Mouse (Mus musculus): ENCODE measurements at regions not wholly inside any gene's neighbourhood (a gene's known extent, or its start where the extent isn't known, plus 50 kb on each side); places are given as distances from the start of the nearest gene placed in this dataset.

GRCm38 (mm10) chr1:92776353-92776752 is 55.1 kb upstream of the Gpc1 start:
- TF ChIP-seq USF1 (IDR thresholded peaks at IDR 0.05; ENCODE audit: low read depth, low read length) (no peak), SIN3A (IDR thresholded peaks at IDR 0.05; ENCODE audit: low read length) (no peak), ZMIZ1 (IDR thresholded peaks at IDR 0.05; ENCODE audit: low read depth, low read length) (no peak), SMC3 (IDR thresholded peaks at IDR 0.05; ENCODE audit: low read depth, low read length) (no peak)
- Histone ChIP-seq H3K4me2 (ENCODE audit: insufficient read depth, low read depth, poor library complexity, severe bottlenecking) (no peak overlapping the region), H3K4me1 (ENCODE audit: control insufficient read depth in 1 of 2, insufficient read depth in 2 of 2) (peaks cover 7 to 14% of the 10 kb centered on the region in 2 experiments), H3K9me3 (replicated peaks; ENCODE audit: low read length) (no peaks in the 10 kb centered on the region), H3K27me3 (replicated peaks) (peaks cover 46% of the 10 kb centered on the region), H3K27ac (ENCODE audit: insufficient read depth, low read depth) (no peak overlapping the region), H3K36me3 (replicated peaks in 1 of 2; ENCODE audit: control insufficient read depth in 1 of 2, insufficient read depth in 1 of 2, low read length in 1 of 2) (no peaks in the 10 kb centered on the region), H3K9ac (ENCODE audit: insufficient read depth, low read depth) (no peak overlapping the region), H3K79me2 (replicated peaks; ENCODE audit: control insufficient read depth, extremely low read depth, insufficient read depth, poor library complexity, severe bottlenecking) (no peaks in the 10 kb centered on the region), H3K4me3 (replicated peaks in 1 of 3; ENCODE audit: low read depth in 2 of 3, low read length in 2 of 3, poor library complexity in 1 of 3) (no peak overlapping the region)
- no peak for DNase-seq (ENCODE audit: extremely low read depth)
- in situ Hi-C loops (cut with MboI; ENCODE audit: low pct_ligation_motif_present, low pct_unique_long_range_greater_than_20kb, low sequenced_read_pairs) = no loop called here
- dilution Hi-C loops (cut with MboI; ENCODE audit: extremely low pct_ligation_motif_present, extremely low pct_unique_long_range_greater_than_20kb, low sequenced_read_pairs) = no loop called here

GRCm38 (mm10) chr1:92775908-92776307 is 55.5 kb upstream of the Gpc1 start:
- TF ChIP-seq MXI1 (IDR thresholded peaks at IDR 0.05; ENCODE audit: low read depth, low read length) (no peak), NRF1 (IDR thresholded peaks at IDR 0.05; ENCODE audit: low read depth, low read length) (no peak), ZMIZ1 (IDR thresholded peaks at IDR 0.05; ENCODE audit: low read depth, low read length) (no peak), MYC (IDR thresholded peaks at IDR 0.05; ENCODE audit: low read depth, low read length) (no peak), ZNF384 (IDR thresholded peaks at IDR 0.05; ENCODE audit: low read depth, low read length) (no peak), TBP (conservative IDR thresholded peaks at IDR 0.05; ENCODE audit: low read depth, low read length) (no peak), IRF4 (IDR thresholded peaks at IDR 0.05; ENCODE audit: low read depth, low read length) (no peak), RCOR1 (conservative IDR thresholded peaks at IDR 0.05; ENCODE audit: low read depth, low read length) (no peak), UBTF (IDR thresholded peaks at IDR 0.05; ENCODE audit: low read depth, low read length) (no peak)
- H3K4me1 ChIP-seq (ENCODE audit: control insufficient read depth in 1 of 2, insufficient read depth in 2 of 2) = peaks cover 7 to 14% of the 10 kb centered on the region in 2 experiments
- H3K27me3 ChIP-seq (replicated peaks) = peaks cover 46% of the 10 kb centered on the region
- H3K4me3 ChIP-seq (replicated peaks in 1 of 3; ENCODE audit: low read depth in 2 of 3, low read length in 2 of 3, poor library complexity in 1 of 3) = no peak overlapping the region
- no peaks in the 10 kb centered on the region for H3K36me3 ChIP-seq (replicated peaks in 1 of 2; ENCODE audit: control insufficient read depth in 1 of 2, insufficient read depth in 1 of 2, low read length in 1 of 2)
- in situ Hi-C loops (cut with MboI; ENCODE audit: low pct_ligation_motif_present, low pct_unique_long_range_greater_than_20kb, low sequenced_read_pairs) = no loop called here
- no peak overlapping the region for H3K9ac ChIP-seq (ENCODE audit: insufficient read depth, low read depth)
- DNase-seq (ENCODE audit: extremely low read depth) = no peak
- dilution Hi-C loops (cut with MboI; ENCODE audit: extremely low pct_ligation_motif_present, extremely low pct_unique_long_range_greater_than_20kb, low sequenced_read_pairs) = no loop called here
- H3K79me2 ChIP-seq (replicated peaks; ENCODE audit: control insufficient read depth, extremely low read depth, insufficient read depth, poor library complexity, severe bottlenecking) = no peaks in the 10 kb centered on the region
- H3K4me2 ChIP-seq (ENCODE audit: insufficient read depth, low read depth, poor library complexity, severe bottlenecking) = no peak overlapping the region
- H3K27ac ChIP-seq (ENCODE audit: insufficient read depth, low read depth) = no peak overlapping the region
- H3K9me3 ChIP-seq (replicated peaks; ENCODE audit: low read length) = no peaks in the 10 kb centered on the region
